Mouse (Mus musculus) liver, adult 2 months (tissue): ENCODE data around the gene Ms4a3. TPM values are rescaled to one million over a fixed set of nuclear protein-coding genes. Genes with fewer than 3 reads are reported as not detected.

Source experiments
- DNase-seq: peaks from one replicate; pipeline ENCODE4 v3.0.0-alpha.2; 2011; ENCODE audit warnings: low read depth, low spot score; ENCODE audit errors: extremely low read depth
- H3K27ac ChIP-seq: fragments of 200-500 bp; replicated peaks from 2 replicates; pipeline ENCODE4 v1.5.1; 2012; ENCODE audit warnings: low read depth, mild to moderate bottlenecking, control low read depth, inconsistent platforms, low read length; ENCODE audit not compliant: insufficient read depth
- H3K27me3 ChIP-seq: fragments of 200-500 bp; 2 replicates; pipeline ENCODE4 v1.6.1; 2012; ENCODE audit warnings: mild to moderate bottlenecking, moderate library complexity, low read length, inconsistent platforms; ENCODE audit not compliant: control insufficient read depth, insufficient read depth
- H3K36me3 ChIP-seq: fragments of 200-500 bp; 2 replicates; pipeline ENCODE4 v1.6.1; 2012; ENCODE audit warnings: low read length, inconsistent platforms; ENCODE audit not compliant: control insufficient read depth, insufficient read depth
- H3K4me1 ChIP-seq: fragments of 200-500 bp; 2 replicates; pipeline ENCODE4 v1.6.1; 2011; ENCODE audit warnings: low read length; ENCODE audit not compliant: control insufficient read depth, insufficient read depth
- H3K4me3 ChIP-seq: fragments of 200-500 bp; 2 replicates; pipeline ENCODE4 v1.5.1; 2011; ENCODE audit warnings: low read depth, mild to moderate bottlenecking, control low read depth, low read length, moderate library complexity; ENCODE audit not compliant: insufficient read depth
- H3K79me2 ChIP-seq: fragments of 200-500 bp; 2 replicates; pipeline ENCODE4 v1.6.1; 2012; ENCODE audit warnings: inconsistent platforms, mild to moderate bottlenecking, low read length, moderate library complexity; ENCODE audit not compliant: control insufficient read depth, insufficient read depth
- H3K9ac ChIP-seq: fragments of 200-500 bp; 2 replicates; pipeline ENCODE4 v1.6.1; 2012; ENCODE audit warnings: low read depth, mild to moderate bottlenecking, control low read depth, inconsistent platforms, low read length
- CTCF ChIP-seq: fragments of 200-500 bp; IDR thresholded peaks from 2 replicates; pipeline ENCODE4 v1.5.1; 2011; ENCODE audit warnings: low read depth, low read length, control low read depth
- POLR2A ChIP-seq: fragments of 200-500 bp; IDR thresholded peaks from 2 replicates; pipeline ENCODE4 v1.6.1; 2011; ENCODE audit warnings: low read length, control low read depth; ENCODE audit not compliant: insufficient read depth; ENCODE audit errors: extremely low read depth
- WGBS: fragments of 180-500 bp; shearing (Covaris S2); methylation state at CpG from one replicate; pipeline ENCODE4 v1.1.7; 2018; 5-methylcytosine and 5-hydroxymethylcytosine counted together
- polyA plus RNA-seq: library from polyadenylated mRNA; depleted of rRNA; stranded (reverse); fragments of >200 nt; gene quantifications from 2 replicates; pipeline ENCODE4 v1.2.3, GENCODE M21; 2012
- total RNA-seq: library from RNA; depleted of rRNA; stranded (reverse); fragments of >200 nt; gene quantifications from 2 replicates; pipeline ENCODE4 v1.2.3, GENCODE M21; 2014

The Ms4a3 gene
- total and polyA plus RNA-seq, 2 experiments, result not detected

- H3K36me3 ChIP-seq, result no peaks in the 10 kb centered on the region
- H3K27ac ChIP-seq, result no peak overlapping the region
- H3K4me1 ChIP-seq, result no peaks in the 10 kb centered on the region
- H3K4me3 ChIP-seq, result no peak overlapping the region
- no peaks in the 10 kb centered on the region for H3K27me3 ChIP-seq
- 74% methylated on average over 4 of the region's 4 CpGs for WGBS
- H3K79me2 ChIP-seq, result no peaks in the 10 kb centered on the region
- TF ChIP-seq POLR2A, result no peak
- TF ChIP-seq CTCF, result no peak
- no peak for DNase-seq
- no peak overlapping the region for H3K9ac ChIP-seq
These were observed 1.6 kb downstream of the Ms4a3 start for GRCm38 (mm10) chr19:11639038-11639437.

- Histone ChIP-seq H3K79me2 (no peaks in the 10 kb centered on the region), H3K4me3 (no peak overlapping the region), H3K27me3 (no peaks in the 10 kb centered on the region), H3K4me1 (no peaks in the 10 kb centered on the region), H3K36me3 (no peaks in the 10 kb centered on the region), H3K27ac (no peak overlapping the region), H3K9ac (no peak overlapping the region)
- DNase-seq, result no peak
- WGBS, result 60% methylated on average over 5 of the region's 5 CpGs
- no peak for TF ChIP-seq CTCF
- no peak for TF ChIP-seq POLR2A
These were observed 5.1 kb downstream of the Ms4a3 start for GRCm38 (mm10) chr19:11635572-11635971.

- Histone ChIP-seq H3K27ac (no peak overlapping the region), H3K4me3 (no peak overlapping the region), H3K9ac (no peak overlapping the region), H3K27me3 (no peaks in the 10 kb centered on the region), H3K4me1 (no peaks in the 10 kb centered on the region), H3K79me2 (no peaks in the 10 kb centered on the region), H3K36me3 (no peaks in the 10 kb centered on the region)
- WGBS, result 77% methylated on average over 2 of the region's 2 CpGs
- no peak for DNase-seq
- TF ChIP-seq POLR2A, result no peak
- TF ChIP-seq CTCF, result no peak
These were observed 6.3 kb downstream of the Ms4a3 start for GRCm38 (mm10) chr19:11634330-11634729.

- WGBS, result 80% methylated on average over 1 of the region's 1 CpGs
- Histone ChIP-seq H3K9ac (no peak overlapping the region), H3K27ac (no peak overlapping the region), H3K4me3 (no peak overlapping the region), H3K27me3 (no peaks in the 10 kb centered on the region), H3K36me3 (no peaks in the 10 kb centered on the region), H3K79me2 (no peaks in the 10 kb centered on the region), H3K4me1 (no peaks in the 10 kb centered on the region)
- no peak for TF ChIP-seq POLR2A
- TF ChIP-seq CTCF, result no peak
- no peak for DNase-seq
These were observed 6.9 kb downstream of the Ms4a3 start for GRCm38 (mm10) chr19:11633732-11634131.

DNA sequence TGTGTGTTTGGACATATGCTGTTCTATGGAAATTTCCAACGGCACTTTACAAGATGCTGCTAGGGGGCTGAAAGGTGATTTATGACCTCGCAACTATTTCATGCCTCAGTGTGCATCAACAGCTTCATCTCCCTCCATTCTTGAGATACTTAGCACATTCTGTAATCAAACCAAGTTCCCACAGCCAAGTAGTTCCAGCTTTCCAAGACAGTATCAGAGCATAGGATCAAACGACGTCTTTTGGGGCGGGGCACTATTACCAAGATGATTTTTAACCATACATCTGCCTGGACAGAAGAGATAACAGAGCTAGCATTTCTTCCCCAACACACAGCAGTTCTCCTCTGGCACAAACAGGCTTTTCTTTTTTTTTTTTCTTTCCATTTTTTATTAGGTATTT, 15.4 kb downstream of the Ms4a3 start:
- TF ChIP-seq POLR2A (no peak), CTCF (no peak)
- Histone ChIP-seq H3K79me2 (no peaks in the 10 kb centered on the region), H3K27ac (no peak overlapping the region), H3K27me3 (no peaks in the 10 kb centered on the region), H3K9ac (no peak overlapping the region), H3K4me3 (no peak overlapping the region), H3K36me3 (no peaks in the 10 kb centered on the region), H3K4me1 (no peaks in the 10 kb centered on the region)
- no peak for DNase-seq
- WGBS, result 83% methylated on average over 5 of the region's 5 CpGs

- Histone ChIP-seq H3K4me3 (no peak overlapping the region), H3K27ac (no peak overlapping the region), H3K36me3 (no peaks in the 10 kb centered on the region), H3K27me3 (no peaks in the 10 kb centered on the region), H3K79me2 (no peaks in the 10 kb centered on the region), H3K4me1 (no peaks in the 10 kb centered on the region), H3K9ac (no peak overlapping the region)
- DNase-seq, result no peak
- TF ChIP-seq POLR2A (no peak), CTCF (no peak)
These were observed 15.9 kb downstream of the Ms4a3 start for GRCm38 (mm10) chr19:11624800-11625199.
